Mouse (Mus musculus) spleen, postnatal 14 days (tissue): ENCODE measurements around the gene Mrm3.

Experiments
- DNase-seq, 2 experiments: peaks; one replicate each; pipeline ENCODE4 v3.0.0; 2021 to 2022; ENCODE audit warnings: low spot score in 2 of 2

Gene Mrm3

DNA sequence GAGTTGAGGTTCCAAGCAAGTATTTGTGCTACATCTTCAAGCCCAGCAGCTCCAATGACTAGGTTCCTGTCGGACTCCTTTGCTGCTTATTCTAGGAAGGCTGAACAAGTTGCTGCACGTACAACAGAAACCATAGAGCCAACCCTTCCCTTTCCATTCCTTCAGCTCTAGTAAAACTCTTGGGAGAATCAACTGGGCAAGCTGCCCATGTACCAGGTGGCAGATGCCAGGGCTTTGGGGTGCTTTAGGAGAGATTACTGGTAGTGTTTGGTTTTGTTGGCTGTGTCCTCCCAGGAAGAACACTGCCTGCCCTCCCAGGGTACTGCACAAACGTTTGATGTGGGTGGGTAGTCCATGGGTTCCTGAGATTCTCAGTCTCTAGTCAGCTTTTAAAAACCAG lies 8.5 kb downstream of the Mrm3 start:
- no peak for DNase-seq

DNA sequence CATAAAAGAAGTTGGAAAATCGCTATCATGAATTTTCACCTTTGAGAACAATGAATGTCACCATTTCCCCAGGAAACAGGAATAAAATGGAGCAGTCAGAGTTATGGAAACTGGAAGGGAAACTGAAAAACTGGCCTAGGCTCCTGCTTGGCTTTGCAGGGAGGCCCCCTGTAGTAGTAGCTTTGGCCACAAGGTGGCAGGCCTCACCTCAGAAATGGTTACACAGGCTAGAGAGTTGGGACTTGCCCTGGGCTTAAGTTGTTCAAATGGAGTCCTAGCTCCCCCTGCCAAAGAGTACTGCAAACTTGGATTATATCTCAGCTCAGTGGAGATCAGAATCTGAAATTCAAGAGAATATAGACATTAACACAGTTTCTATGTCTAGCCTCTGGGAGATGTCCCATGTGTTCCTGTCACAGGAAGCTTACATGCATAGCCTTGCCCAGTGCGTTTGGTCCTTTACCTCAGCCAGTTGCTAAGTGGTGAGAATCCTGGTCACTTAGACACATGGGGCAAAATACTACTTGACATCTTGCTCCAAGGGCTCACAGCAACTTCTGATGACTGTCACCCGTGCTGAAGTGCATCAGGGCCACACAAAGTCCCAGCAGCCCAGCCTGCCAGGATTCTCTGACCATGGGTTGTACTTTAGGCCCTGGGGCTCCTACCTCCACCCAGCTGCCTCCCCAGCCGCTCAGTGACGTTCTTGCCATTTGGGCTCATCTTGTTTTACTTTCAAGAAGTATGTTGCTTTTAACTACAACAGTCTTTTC lies 9.8 kb downstream of the Mrm3 start:
- DNase-seq, result peak; percentile 58 to 75

DNA sequence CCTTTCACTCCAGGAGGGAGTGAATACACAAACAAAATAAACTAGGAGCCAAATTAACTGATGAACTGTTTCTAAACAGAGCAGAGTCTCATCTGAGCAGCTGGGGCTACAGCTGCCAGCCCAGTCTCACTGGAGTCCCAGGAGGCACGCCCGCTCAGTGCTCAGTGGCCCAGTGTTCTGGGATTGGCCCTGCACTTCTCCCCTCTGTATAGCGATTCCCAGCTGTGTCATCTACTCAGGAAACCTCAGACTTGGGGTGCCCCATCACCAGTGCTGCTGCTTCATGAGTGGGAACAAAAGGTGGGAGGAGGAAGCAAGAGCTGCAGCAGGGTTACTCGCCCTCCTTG lies 10.4 kb downstream of the Mrm3 start:
- no peak for DNase-seq

DNA sequence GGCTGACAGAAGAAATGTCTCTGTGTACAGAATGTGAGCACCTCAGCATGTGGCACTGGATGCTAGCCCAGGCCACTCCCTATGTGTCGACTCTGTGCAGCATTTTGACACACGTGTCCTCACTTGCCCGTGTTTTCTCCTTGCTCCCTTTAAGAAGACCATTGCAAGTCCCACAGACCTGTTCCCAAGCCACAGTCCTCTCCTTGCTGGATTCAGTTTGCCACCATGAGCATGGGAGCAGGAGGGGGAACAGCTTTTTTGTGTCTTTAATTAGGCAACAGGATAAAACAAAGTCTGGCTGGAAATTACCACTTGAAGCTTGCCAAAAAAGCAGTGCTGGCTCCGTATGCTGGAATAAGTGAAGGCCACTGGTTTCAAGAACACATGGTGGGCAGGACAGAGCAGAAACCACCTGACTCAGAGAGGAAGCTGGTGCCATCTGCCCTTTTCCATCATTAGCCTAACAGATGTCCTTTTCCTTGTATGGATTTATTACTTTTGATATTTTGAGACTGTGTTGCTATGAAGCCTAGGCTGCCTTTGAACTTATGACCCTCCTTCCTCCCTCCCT lies 12.0 kb downstream of the Mrm3 start:
- DNase-seq, result no peak

DNA sequence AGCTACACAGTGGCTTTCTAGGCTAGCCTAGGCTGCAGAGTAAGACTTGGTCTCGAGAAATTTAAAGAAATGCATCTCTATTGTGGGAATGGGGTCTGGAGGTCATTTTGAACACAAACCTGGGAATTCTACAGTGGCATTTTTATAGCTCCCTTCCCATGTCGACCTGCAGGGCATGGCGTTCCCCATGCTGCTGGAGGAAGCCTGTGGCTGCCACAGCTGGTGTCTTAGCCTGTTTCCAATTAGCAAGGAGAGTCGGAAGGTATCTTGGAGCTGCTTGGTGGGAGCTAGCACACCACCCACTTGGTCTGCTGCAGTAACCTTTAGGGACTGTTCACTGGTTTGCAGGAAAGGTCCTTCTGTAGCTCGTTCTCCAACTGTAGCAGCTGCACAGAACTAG lies 12.6 kb downstream of the Mrm3 start:
- no peak for DNase-seq

DNA sequence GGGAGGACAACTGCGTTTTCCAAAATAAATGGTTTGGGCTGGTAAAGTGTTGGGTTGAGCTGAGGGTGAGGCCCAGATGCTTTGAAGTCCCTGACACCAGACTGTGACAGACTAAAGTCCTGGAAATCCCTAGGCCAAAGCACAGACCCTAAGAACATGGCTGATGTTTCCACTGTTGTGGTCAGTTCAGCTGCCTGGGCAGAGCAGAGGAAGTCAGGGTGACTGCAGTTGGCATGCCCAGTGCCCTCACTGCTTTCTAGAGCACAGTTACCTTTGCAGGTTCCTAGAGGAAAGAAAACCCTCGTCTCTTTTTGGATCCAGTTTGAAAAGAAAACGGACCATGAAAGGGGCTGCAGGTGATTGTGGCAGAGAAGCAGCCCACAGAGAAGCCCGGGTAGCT lies 13.9 kb downstream of the Mrm3 start:
- no peak for DNase-seq

DNA sequence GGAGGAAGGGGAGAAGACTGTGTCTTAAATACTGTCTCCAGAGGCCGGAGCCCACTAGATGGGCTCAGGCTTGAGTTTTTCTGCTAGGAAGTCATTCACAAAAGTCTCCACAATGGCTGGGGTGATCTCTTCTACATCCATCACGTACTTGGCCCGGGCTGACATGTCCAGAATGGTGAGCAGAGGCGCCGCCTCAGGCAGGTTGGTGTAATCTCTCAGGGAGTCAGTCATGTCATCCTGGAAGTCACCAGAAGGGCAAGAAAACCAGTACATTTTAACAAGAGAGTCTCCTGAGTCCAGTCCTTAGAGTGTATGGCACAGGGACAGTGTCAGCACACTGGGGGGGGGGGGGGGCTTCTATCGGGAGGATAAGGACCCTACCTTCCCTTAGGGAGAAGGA lies 15.0 kb downstream of the Mrm3 start:
- no peak for DNase-seq

DNA sequence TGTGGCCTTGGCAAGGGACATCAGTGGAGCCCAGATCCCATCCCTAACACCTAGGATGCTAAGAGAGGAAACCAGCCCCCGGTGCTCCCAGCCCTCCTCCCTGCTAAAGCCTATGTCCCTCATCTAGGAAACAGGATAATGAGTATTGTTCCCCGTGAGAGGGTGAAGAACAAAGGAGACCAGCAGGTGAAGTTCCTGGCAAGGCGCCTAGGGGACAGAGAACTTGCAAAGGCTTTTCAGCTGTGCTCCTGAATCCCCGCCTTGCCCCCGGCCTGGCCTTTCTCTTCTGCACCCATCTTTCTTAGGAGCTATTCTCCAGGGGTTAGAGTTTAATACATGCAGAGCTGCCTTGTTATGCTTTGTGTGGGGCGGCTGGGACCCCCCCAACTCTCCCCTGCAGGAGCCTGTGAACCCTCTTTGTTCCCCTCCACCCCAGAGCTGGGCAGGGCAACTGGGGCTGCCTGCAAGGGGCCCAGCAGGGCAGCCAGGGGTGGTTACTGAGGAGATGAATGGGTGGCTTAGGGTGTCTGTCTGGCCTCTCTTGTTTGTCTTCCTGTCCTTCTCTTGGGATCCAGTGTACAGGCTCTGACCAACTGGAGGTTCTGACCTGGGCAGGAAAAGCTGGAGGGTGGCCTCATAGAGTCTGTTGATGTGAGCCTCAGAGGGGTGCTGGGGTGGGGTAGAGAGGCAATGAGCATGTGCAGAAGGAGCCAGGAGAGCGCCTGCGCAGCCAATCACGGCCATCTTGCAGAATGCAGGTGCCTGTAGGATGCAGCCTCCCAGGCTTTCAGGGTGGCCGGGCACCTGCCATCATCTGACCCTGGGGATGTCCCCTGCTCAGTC lies 16.9 kb downstream of the Mrm3 start:
- DNase-seq, result no peak

DNA sequence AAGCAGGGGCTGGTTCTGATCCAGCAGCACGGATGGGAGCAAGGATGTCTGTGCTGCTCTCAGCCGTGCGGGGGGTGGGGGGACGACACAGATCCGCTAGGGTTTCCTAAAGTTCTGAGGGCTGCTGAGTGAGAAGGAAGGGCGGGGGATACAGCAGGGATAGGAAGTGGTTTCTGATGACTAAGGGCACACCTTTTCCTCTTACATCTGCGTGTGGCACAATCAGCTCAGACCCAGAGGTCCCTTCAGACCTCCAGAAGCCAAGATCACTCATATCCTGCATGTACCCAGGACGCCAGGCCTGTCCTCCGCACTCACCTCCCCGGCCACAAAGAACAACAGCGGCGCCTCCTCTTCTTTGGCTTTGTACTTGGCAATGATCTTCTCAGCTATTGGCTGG lies 17.7 kb downstream of the Mrm3 start:
- no peak for DNase-seq

DNA sequence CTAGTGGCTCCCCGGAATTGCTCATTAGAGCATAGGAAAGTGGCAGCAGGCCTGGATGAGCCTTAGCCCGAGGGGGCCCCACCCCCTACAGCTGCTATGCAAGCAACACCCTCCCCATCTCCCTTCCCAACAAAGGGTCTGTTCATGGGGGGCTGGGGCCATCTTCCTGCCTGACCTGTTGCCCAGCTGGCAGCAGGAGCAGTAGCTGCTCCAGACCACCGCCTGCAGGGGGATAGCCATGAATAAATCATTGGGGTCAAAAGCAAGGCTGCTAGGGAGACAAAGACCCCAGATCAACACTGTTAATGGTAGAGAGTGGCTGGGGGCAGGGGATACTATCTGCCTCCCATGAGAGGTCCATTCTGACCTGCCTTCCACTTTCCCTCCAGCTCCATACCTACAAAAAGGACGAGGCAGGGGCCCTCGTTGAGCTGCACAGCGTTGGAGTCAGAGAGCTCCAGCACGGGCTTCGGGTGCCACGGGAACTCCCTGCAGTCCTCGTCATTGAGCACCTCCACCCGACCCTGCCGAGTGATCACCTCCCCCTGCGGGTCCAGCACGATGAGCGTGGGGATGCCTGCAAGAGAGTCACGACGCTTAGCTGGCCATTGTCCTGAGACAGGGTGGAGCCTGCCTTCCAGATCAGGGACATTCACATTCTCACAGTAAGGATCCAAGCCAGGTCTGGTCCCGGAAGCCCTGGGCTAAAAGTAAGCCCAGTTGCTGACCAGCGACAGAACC lies 19.3 kb downstream of the Mrm3 start:
- no peak for DNase-seq

DNA sequence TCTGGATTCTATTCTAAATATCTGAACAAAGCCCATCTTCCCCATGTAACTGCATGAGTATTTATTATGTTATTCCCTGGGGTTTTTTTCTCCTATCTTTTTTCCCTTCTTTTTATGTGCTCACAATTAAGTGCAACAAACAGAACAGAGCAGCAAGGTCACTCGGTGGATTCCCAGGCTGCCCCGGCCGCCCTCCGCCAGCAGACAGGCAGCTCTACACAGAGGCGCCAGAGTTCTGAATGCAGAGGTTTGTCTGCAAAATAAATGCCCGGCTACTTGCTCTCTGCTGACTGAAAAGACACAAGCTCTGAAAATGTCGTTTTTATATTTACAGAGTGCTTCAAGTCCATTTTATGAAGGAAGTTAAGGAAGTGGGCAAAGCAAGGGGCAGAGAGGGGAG lies 24.0 kb downstream of the Mrm3 start:
- DNase-seq, result no peak

DNA sequence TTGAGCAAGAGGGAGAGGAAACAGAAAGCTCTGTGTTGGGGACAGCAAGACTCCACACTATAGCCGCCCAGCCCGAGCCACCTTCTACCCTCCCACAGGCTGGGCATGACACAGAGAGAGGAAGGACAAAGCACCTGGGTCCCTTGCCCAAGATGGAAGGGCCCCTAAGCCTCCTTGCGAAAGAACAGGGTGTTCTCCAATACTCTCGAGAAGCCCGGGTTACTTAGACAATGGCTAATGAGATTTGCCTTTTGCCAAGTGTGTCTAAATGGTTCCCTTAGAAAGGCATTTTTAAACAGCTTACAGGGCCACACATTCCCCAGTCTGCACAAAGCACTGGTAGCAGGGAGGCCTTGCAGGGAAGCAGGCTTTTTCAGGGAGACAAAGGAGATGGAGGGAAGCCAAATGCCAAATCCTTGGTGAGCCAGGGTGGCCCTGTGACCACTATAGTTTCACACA lies 24.5 kb downstream of the Mrm3 start:
- DNase-seq, result no peak

DNA sequence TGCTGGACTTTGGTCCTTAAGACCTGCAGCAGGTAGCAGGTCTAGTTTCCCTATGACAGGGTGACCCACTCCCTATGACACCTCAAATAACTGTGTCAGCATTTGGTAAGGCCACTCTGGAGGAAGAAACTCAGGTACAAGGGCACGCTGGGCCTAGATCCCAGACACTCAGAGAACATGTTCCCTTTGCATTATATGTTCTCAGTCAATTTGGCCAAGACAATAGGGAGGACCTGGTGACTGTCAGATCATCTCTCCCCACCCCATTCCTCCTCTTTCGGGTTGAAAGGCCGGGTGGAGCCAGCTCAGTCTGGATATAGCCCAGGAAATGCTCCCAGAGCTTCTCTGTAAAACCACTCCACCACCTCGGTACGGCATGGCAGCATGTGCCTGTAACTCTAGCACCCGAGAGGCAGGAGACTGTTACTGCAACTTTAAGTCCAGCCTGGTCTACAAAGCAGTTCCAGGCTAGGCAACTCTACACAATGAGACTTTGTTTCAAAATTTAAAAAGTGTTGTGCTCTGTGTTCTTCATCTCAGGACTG lies 25.1 kb downstream of the Mrm3 start:
- DNase-seq, result no peak

DNA sequence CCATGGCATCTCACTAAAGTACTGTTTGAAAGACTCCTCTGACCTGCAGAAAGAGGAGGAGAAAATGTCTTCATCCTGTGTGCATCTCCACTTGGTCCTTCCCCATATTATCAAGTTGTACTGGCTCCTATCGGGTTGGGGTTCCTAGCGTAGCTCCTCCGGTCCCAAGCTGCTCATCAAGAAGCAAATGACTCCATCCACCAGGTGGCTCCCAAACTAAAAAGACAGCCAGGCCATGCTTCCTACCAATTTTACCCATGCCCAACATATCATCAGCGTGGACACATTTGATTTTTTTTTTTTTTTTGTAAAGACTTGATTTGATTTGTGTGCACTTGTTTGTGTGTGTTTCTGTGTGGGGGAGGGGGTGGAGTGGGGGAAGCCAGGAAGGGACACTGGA lies 28.9 kb downstream of the Mrm3 start:
- no peak for DNase-seq

DNA sequence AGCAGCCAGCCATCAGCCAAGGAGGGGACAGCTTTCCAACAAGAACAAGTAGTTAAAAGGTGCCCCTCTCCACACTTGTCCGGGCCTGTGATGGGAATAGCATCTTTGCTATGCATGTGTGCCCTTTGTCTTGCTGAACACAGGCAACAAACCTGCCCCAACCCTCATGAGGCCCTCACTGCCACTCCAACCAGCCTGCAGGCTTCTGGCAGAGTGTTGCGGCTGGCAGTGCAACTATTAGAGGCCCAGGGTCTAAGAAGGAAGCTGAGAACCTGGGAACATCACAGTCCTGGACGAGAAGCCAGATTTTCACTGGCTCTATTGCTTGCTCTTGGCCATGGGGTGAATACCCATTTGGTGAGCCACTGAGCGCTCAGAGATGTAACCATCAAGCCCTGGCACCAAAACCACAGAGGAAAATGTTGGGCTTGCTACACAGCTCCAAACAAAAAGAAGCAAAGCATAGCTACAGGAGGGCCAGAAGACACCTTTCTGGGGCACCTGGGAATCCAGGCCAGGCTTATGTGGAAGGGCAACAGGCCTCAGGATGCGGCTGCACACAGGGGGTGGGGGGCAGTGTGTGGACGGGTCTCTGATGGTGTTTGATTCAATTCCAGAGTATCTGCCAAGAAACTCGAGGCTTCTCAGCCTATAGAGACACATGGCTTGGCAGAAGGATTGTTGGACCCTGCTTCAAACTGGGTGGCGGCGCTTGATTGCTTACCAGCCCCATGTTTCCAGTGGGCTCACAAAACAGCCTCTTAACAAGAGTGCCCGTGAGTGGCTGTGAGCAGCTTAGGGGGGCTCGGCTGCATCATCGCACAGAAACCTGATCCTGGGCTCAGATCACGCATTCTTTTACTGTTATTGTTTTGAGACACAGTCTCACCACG lies 35.7 kb downstream of the Mrm3 start:
- no peak for DNase-seq

DNA sequence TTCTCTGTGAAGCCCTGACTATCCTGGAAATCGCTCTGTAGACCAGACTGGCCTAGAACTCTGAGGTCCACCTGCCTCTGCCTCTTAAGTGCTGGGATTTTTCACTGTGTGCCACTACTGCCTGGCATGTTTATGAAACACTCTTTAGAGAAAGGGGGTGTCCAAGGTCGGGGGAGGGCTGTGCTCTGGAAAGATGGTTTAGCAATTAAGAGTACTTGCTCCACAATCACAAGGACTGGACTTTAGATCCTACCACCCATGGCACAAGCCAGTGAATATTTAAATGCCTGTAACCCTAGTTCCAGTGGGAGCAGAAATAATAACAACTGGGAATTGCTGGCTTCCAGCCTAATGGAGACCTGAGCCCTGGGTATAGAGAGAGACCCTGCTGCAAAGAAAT lies 36.5 kb downstream of the Mrm3 start:
- no peak for DNase-seq

DNA sequence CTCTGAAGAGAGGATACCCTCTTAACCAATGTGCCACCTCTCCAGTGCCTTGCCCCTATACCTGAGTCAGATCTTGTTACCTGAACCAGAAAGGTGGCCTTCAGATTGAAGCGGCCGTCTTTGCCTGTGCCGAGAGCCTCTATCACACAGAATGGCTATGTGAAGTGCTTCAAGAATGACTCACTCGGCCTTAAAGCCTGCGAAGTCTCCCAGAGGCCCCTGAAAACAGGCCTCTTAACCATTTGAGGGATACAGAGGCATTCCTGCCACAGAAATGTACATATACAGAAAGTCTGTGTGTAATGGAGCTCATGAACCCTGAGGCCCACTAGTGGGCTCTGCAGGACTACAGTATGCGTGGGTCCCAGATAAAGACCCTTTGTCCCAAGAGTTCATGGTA lies 40.3 kb downstream of the Mrm3 start:
- no peak for DNase-seq

DNA sequence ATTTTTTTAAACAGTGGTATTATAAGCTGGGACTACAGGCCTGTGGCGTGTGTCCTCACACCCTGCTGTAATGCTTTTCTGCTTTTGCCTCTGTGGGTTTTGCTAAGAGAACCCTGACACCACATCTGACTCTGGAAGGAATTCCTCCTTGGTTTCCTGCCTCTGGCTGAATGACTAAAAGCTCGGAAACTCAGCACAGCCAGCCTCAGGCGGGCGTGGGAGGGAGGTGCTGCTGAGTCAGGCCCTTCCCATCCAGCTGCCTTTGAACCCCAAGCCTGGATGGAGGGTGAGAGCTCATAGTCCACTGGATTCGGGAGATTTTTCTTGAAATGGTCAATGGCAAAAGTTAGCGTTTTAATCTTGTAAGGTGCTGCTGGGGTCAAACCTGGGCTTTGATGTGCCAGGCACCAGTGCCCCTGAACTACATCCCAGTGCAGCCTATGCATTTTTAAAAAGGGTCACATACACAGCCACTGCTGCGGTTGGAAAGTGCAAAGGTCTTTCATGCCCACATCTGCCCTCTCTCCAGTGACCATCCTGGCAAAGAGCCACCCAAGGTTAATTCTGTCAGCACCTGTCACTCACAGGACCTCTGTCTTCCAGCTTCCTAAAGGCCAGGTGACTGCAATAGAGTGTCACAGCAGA lies 42.0 kb downstream of the Mrm3 start:
- no peak for DNase-seq

DNA sequence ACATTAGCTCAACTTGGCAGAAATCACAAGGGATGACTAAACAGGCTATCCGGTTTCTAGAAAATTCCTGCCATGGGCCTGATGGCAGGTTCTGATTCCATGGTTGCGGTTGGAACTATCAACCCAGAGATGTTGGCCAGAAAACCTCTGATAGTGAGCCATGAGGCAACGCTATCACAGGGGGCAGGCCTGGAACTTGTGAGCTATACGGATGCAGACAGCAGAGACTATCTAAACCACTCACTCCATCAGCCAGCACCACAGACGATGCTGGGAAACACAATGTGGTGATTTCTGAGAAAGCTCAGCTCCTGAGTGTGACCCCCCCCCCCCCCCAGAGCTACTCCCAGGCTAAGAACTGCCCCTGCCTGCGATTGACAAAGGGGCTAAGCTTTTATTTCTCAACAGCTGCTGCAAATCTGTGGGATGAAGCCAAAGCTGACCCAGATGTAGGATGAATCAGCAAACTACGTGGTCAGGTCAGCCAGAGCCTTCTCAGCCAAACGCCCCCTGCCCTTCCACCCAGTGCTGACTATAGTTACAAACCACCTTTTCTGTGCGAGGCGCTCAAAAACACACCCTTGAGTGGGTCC lies 43.1 kb downstream of the Mrm3 start:
- no peak for DNase-seq

DNA sequence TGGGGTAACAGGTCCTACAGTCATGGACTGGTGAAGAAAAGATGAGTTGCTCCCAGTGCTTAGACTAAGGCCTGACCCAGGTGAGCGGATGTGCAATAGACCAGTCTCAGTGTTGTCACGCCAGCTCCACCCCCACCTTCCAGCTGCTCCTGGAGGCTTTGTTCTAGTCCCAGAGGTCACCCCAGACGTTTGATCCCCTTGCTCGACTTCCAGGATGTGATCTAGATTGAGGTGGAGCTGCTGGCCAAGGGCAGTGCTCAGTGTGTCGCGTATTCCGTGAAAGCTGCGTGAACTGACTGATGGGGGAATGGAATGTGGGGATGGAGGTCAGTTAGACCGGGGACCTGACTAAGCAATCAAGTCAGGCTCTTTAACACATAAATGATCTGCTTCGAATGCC lies 43.8 kb downstream of the Mrm3 start:
- DNase-seq, result no peak
